Mouse (Mus musculus): ENCODE results near the gene Vmn1r224.

Gene Vmn1r224

GRCm38 (mm10) chr17:20413846-20414245 lies at the start of gene Vmn1r224:
TSS of gene Vmn1r224 (plus strand) at chr17:20414146.
- no peak for DNase-seq

- DNase-seq: no peak
These were observed 14.8 kb upstream of the Vmn1r224 start for GRCm38 (mm10) chr17:20399105-20399504.

- DNase-seq: no peak
These were observed 25.3 kb downstream of the Vmn1r224 start for GRCm38 (mm10) chr17:20439263-20439662.

- no peak for DNase-seq
These were observed 59.4 kb downstream of the Vmn1r224 start for GRCm38 (mm10) chr17:20473311-20473710.

Data from lung, postnatal 14 days (tissue).